Mouse (Mus musculus) testis, postnatal 10 days (tissue): ENCODE data around the gene 1700015F17Rik.
A peak's percentile ranks its signal among the peaks of the same experiment; 100 is the strongest.

ENCODE experiments used
- DNase-seq: peaks from one replicate; pipeline ENCODE4 v3.0.0; 2021; ENCODE audit warnings: low spot score

1700015F17Rik gene

GRCm38 (mm10) chr5:5479043-5479442, at the start of gene 1700015F17Rik:
1700015F17Rik (minus strand) TSS chr5:5479143.
- no peak for DNase-seq

- DNase-seq, result no peak
Observed at GRCm38 (mm10) chr5:5515411-5515810, 36.5 kb upstream of the 1700015F17Rik start.

GRCm38 (mm10) chr5:5514196-5515076, 35.5 kb upstream of the 1700015F17Rik start, which contains the start of gene Cldn12:
Cldn12 (minus strand) TSS chr5:5514958.
- DNase-seq, result peak; percentile 98

GRCm38 (mm10) chr5:5511401-5511800, 32.5 kb upstream of the 1700015F17Rik start:
- no peak for DNase-seq

GRCm38 (mm10) chr5:5510989-5511388, 32.0 kb upstream of the 1700015F17Rik start:
- no peak for DNase-seq

- DNase-seq, result peak; percentile 56
Observed at GRCm38 (mm10) chr5:5510304-5510887, 31.5 kb upstream of the 1700015F17Rik start.

GRCm38 (mm10) chr5:5508231-5508630, 29.3 kb upstream of the 1700015F17Rik start:
- no peak for DNase-seq

- DNase-seq, result peak; percentile 83
Observed at GRCm38 (mm10) chr5:5507701-5508225, 28.8 kb upstream of the 1700015F17Rik start.

- DNase-seq, result no peak
Observed at GRCm38 (mm10) chr5:5504456-5504855, 25.5 kb upstream of the 1700015F17Rik start.

GRCm38 (mm10) chr5:5503381-5503780, 24.4 kb upstream of the 1700015F17Rik start:
- DNase-seq, result no peak

- no peak for DNase-seq
Observed at GRCm38 (mm10) chr5:5501583-5501982, 22.6 kb upstream of the 1700015F17Rik start.

GRCm38 (mm10) chr5:5496393-5496792, 17.4 kb upstream of the 1700015F17Rik start:
- DNase-seq, result no peak

GRCm38 (mm10) chr5:5495042-5495441, 16.1 kb upstream of the 1700015F17Rik start:
- no peak for DNase-seq

GRCm38 (mm10) chr5:5494269-5495005, 15.5 kb upstream of the 1700015F17Rik start:
- DNase-seq, result no peak

GRCm38 (mm10) chr5:5492163-5492562, 13.2 kb upstream of the 1700015F17Rik start:
- DNase-seq, result no peak

- no peak for DNase-seq
Observed at GRCm38 (mm10) chr5:5486071-5486470, 7.1 kb upstream of the 1700015F17Rik start.

GRCm38 (mm10) chr5:5483254-5483858, 4.4 kb upstream of the 1700015F17Rik start:
- no peak for DNase-seq

- no peak for DNase-seq
Observed at GRCm38 (mm10) chr5:5481662-5482061, 2.7 kb upstream of the 1700015F17Rik start.

GRCm38 (mm10) chr5:5476133-5476532, 2.8 kb downstream of the 1700015F17Rik start:
- DNase-seq, result no peak

- no peak for DNase-seq
Observed at GRCm38 (mm10) chr5:5465256-5465655, 13.7 kb downstream of the 1700015F17Rik start.

- no peak for DNase-seq
Observed at GRCm38 (mm10) chr5:5431746-5432438, 47.1 kb downstream of the 1700015F17Rik start.
